Mouse (Mus musculus) forebrain, embryonic 16.5 days (tissue): ENCODE measurements around the gene Gm10392. TPM values are rescaled to one million over a fixed set of nuclear protein-coding genes. Genes with fewer than 3 reads are reported as not detected.

ENCODE experiments used
- ATAC-seq: fragments of 200-750 bp; cut with Nextera tagmentation; 2 replicates; pipeline ENCODE4 v1.8.0; 2017; ENCODE audit warnings: mild to moderate bottlenecking, moderate library complexity
- H3K27ac ChIP-seq: fragments of 300-500 bp; sonication (generic); 2 replicates; pipeline ENCODE4 v1.5.1; 2014; ENCODE audit warnings: low read length, control low read depth
- H3K27me3 ChIP-seq: fragments of 300-500 bp; sonication (generic); replicated peaks from 2 replicates; pipeline ENCODE4 v1.6.1; 2014; ENCODE audit warnings: low read length; ENCODE audit not compliant: control insufficient read depth, insufficient read depth
- H3K36me3 ChIP-seq: fragments of 300-500 bp; sonication (generic); 2 replicates; pipeline ENCODE4 v1.6.1; 2014; ENCODE audit not compliant: control insufficient read depth, insufficient read depth
- H3K4me1 ChIP-seq: fragments of 300-500 bp; sonication (generic); replicated peaks from 2 replicates; pipeline ENCODE4 v1.6.1; 2014; ENCODE audit warnings: low read length; ENCODE audit not compliant: control insufficient read depth, insufficient read depth
- H3K4me2 ChIP-seq: fragments of 300-500 bp; sonication (generic); 2 replicates; pipeline ENCODE4 v1.6.1; 2014; ENCODE audit warnings: mild to moderate bottlenecking, low read length, control low read depth
- H3K4me3 ChIP-seq: fragments of 300-500 bp; sonication (generic); replicated peaks from 2 replicates; pipeline ENCODE4 v1.5.1; 2014; ENCODE audit warnings: mild to moderate bottlenecking, low read length, control low read depth
- H3K9ac ChIP-seq: fragments of 300-500 bp; sonication (generic); replicated peaks from 2 replicates; pipeline ENCODE4 v1.6.1; 2014; ENCODE audit warnings: low read depth, low read length, control low read depth
- H3K9me3 ChIP-seq: fragments of 300-500 bp; sonication (generic); 2 replicates; pipeline ENCODE4 v1.6.1; 2016; ENCODE audit warnings: low read length; ENCODE audit not compliant: control insufficient read depth
- WGBS: fragments of 180-500 bp; shearing (Covaris S2); extraction: QIAGEN DNeasy Blood & Tissue Kit; methylation state at CpG from one replicate; pipeline ENCODE4 v1.1.7; 2014; 5-methylcytosine and 5-hydroxymethylcytosine counted together
- polyA plus RNA-seq: library from polyadenylated mRNA; unstranded; fragments of >200 nt; fragmentation: Nextera tagmentation; extraction: Ambion mirVana; gene quantifications from 2 replicates; pipeline ENCODE4 v1.2.1, GENCODE M21; 2015

The Gm10392 gene
- polyA plus RNA-seq, 1 experiment from 2014 or later, result not detected

DNA sequence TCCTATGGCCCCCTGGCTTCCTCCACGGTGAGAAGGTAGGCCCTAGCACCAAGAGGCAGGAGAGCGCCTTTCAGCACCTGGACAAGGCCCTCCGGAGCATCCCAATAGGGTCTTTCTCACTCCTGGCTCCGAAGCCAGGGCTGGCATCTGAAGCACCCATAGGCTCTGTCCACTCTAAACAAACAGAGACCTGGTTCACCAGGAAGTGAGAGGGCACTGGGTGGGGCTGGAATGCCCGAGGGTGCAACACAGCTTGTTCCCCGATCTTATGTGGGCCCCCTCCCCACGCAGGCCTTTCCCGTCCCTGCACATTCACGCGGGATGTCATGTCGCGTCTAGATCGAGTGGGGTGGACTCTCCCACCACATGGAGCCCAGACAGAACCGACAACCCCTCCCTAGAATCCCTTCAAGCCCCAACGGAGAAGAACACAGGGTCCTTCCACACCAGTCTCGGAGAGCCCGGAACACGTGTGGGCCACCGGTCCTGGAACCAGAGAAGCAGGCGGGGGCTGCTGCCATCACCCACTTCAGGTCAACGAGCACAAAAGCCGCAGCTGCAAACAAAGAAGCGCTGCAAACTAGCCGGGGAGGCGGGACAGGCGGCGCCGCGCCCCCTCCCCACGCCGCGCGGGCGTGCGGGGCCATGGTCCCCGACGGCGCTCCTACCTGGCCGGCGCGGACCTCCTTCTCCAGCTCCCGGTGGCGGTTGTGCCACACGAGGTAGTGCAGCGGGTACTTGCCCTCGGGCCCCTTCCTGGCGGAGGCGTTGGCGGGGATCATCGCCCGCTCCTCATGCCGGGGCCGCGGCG, 30.0 kb downstream of the Gm10392 start:
- Histone ChIP-seq H3K27me3 (no peaks in the 10 kb centered on the region), H3K27ac (peak overlapping the region; percentile 92), H3K36me3 (no peaks in the 10 kb centered on the region), H3K9me3 (no peaks in the 10 kb centered on the region), H3K4me1 (peaks cover 70% of the 10 kb centered on the region), H3K9ac (peak overlapping the region; percentile 97), H3K4me2 (peak overlapping the region; percentile 94), H3K4me3 (peak overlapping the region; percentile 71)
- ATAC-seq, result no peak
- 2% methylated on average over 48 of the region's 55 CpGs for WGBS

DNA sequence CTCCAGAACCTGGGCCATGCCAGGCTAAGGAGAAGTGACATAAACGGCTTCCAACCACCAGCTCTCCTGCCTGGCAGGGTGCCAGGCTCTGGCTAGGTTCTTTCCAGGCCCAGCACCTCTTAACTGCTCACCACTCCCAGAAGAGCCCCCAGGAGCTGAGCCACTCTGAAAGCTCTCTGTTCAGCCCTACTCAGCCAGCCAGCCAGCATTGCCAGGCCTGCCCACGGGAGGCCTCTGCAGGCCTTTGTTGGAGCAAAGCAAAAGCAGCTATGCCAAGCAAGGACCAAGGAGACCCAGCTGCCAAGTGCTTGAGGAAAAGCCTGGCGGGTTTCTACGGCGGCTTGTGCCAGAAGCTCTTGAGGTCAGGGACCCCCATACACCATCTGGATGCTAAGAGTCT, 32.2 kb downstream of the Gm10392 start:
- H3K4me3 ChIP-seq, result peak overlapping the region; percentile 71
- peak overlapping the region; percentile 94 for H3K4me2 ChIP-seq
- H3K27me3 ChIP-seq, result no peaks in the 10 kb centered on the region
- peak overlapping the region; percentile 73 for H3K27ac ChIP-seq
- ATAC-seq, result peak; percentile 26; the same call in 1 of the 2 replicates
- no peaks in the 10 kb centered on the region for H3K9me3 ChIP-seq
- peaks cover 69% of the 10 kb centered on the region for H3K4me1 ChIP-seq
- H3K9ac ChIP-seq, result peak overlapping the region; percentile 35
- WGBS, result 19% methylated on average over 5 of the region's 5 CpGs
- H3K36me3 ChIP-seq, result no peaks in the 10 kb centered on the region

DNA sequence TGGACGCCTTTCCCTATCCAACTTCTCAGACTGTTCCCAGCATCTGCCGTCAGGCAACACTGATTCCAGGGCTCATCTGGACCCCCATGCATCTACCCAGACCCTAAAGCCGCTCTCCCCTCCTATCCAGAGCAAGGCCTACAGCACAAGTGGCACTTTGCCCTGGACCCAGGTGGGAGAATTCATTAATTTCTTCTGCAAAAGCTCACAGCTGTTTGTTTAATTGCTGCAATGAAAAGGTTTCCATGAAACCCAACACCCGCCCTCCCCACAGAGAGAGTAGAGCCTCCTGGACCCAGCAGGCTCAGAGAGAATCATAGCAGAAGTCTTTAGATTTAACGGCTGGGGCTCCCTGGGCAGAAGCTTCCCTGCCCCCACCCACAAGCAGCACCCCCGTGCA, 33.8 kb downstream of the Gm10392 start:
- Histone ChIP-seq H3K4me2 (peak overlapping the region; percentile 4; the same call in 1 of the 2 replicates), H3K27ac (0 out of 2 replicates have a peak overlapping the region, but pooled peaks have one; percentile 8), H3K36me3 (no peaks in the 10 kb centered on the region), H3K4me3 (no peak overlapping the region), H3K4me1 (peaks cover 61% of the 10 kb centered on the region), H3K27me3 (no peaks in the 10 kb centered on the region), H3K9ac (no peak overlapping the region), H3K9me3 (no peaks in the 10 kb centered on the region)
- 26% methylated on average over 6 of the region's 6 CpGs for WGBS
- ATAC-seq, result no peak

DNA sequence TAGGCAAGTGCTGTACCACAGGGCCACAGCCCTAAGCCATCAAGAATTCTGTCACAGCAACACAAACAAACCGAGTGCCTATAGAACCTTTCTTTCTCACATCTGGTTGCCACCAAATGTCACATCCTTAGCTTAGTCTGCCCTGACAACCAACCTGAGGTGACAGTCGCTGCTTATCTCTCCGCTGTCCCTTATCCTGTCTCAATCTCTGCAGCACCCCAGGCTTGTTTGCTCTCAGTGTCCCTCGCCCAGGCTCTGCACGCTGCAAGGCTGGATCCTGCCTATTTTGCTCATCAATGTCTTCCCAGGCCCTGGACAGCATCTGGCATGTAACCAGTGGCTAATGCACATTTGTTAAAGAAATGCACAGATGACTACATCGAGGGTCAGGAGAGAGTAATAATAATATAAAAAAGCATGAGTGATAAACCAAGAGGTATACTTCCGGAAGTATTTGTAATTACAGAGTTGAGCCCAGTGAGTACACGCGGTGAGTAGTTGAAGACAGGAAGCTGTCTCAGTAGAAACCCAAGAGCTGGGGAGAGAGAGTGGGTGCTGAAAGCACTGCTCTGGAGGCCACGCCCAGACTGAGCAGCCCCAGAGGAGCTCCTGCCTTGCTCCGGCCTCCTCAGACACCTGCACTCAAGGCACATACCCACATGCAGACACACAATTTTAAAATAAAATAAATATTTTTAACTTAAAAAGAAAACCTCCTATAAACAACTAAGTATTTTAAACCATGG, 35.3 kb downstream of the Gm10392 start:
- Histone ChIP-seq H3K9ac (no peak overlapping the region), H3K4me2 (no peak overlapping the region), H3K4me1 (peaks cover 58% of the 10 kb centered on the region), H3K27ac (no peak overlapping the region), H3K4me3 (no peak overlapping the region), H3K27me3 (no peaks in the 10 kb centered on the region), H3K36me3 (no peaks in the 10 kb centered on the region), H3K9me3 (no peaks in the 10 kb centered on the region)
- ATAC-seq, result no peak
- WGBS, result 84% methylated on average over 11 of the region's 11 CpGs

DNA sequence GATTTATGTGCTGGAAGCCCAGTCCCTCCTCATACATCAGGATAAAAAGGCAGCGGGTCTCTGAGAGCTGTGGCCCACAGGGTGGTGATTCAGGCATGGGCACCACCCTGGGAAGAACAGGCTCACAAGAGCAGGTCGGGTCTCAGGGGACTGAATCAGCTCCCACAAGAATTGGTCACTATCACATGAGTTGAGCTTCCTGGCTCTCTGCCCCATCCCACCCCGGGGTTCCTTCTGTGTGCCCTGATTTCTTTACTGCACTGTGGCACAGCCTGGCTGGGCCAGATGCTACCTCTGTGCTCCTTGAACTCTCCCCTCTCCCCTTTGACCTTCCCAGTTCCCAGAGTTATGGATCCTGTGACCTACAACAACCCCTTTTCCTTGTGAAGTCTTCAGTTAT, 36.0 kb downstream of the Gm10392 start:
- H3K9me3 ChIP-seq, result no peaks in the 10 kb centered on the region
- H3K27me3 ChIP-seq, result no peaks in the 10 kb centered on the region
- 85% methylated on average over 3 of the region's 3 CpGs for WGBS
- no peak overlapping the region for H3K4me3 ChIP-seq
- no peak overlapping the region for H3K4me2 ChIP-seq
- no peaks in the 10 kb centered on the region for H3K36me3 ChIP-seq
- H3K9ac ChIP-seq, result no peak overlapping the region
- H3K27ac ChIP-seq, result no peak overlapping the region
- peaks cover 53% of the 10 kb centered on the region for H3K4me1 ChIP-seq
- ATAC-seq, result no peak

DNA sequence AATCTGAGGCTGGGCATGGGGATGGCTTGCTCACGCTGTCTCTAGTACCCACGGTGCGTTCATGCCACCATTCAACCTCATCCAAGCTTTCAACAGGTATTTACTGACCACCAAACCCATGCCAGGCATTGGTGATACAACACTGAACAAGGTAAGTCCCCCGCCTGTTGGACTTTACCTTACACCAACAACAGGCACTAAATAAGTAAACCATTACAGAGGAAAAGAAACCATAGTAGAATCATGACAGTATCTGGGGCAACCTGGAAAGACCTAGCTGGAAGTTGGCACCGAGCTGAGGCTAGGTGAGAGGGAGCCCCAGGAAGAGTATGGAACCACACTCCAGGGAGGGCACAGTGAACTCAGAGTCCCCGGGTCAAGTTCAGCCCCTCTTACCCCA, 42.1 kb downstream of the Gm10392 start:
- H3K27ac ChIP-seq, result no peak overlapping the region
- WGBS, result 94% methylated on average over 6 of the region's 6 CpGs
- ATAC-seq, result no peak
- H3K9me3 ChIP-seq, result no peaks in the 10 kb centered on the region
- H3K27me3 ChIP-seq, result no peaks in the 10 kb centered on the region
- peaks cover 5% of the 10 kb centered on the region; the same call in 1 of the 2 replicates for H3K4me1 ChIP-seq
- no peak overlapping the region for H3K4me3 ChIP-seq
- H3K9ac ChIP-seq, result no peak overlapping the region
- no peak overlapping the region for H3K4me2 ChIP-seq
- peaks cover 19% of the 10 kb centered on the region for H3K36me3 ChIP-seq

DNA sequence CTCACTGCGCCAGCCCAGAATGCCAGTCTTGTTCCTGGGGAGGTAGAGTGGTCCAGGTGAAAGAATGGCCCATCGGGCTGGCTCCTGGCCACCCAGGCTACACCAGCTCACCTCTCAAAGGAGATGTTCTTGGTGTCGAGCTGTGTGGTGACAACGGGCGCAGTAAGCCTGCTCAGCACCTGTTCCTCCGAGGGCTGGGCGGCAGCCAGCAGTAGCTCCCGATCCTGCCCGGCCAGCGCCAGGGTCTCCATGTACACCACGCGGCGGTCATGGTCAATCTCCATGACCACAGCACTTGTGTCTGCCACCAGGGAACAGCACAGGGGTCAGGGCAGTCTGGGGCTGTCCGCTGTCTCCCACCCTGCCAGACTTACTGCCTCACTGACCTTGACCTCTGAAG, 42.8 kb downstream of the Gm10392 start:
- Histone ChIP-seq H3K4me1 (peaks cover under 1% of the 10 kb centered on the region; the same call in 1 of the 2 replicates), H3K9me3 (no peaks in the 10 kb centered on the region), H3K27ac (no peak overlapping the region), H3K4me2 (no peak overlapping the region), H3K36me3 (peaks cover 24% of the 10 kb centered on the region), H3K9ac (no peak overlapping the region), H3K27me3 (no peaks in the 10 kb centered on the region), H3K4me3 (no peak overlapping the region)
- no peak for ATAC-seq
- 94% methylated on average over 14 of the region's 14 CpGs for WGBS

DNA sequence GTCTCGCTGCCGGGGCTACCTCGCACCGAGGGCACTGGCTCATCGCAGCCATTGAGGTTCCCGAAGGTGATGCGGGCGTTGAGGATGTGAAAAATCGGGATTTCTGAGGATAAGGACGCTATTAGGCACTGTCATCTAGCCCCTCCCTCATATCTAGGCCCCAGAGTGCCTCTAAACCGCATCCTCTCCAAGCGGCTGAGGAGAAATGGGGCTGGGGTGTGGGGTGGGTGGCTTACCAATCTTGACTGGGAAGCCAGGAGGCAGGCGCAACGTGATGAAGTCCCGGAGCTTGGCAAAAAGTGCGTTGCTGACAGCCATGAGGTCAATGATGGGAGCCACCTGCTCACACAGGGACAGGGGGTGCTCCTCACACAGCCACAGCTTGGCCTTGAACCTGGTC, 46.2 kb downstream of the Gm10392 start:
- peaks cover 30% of the 10 kb centered on the region for H3K36me3 ChIP-seq

DNA sequence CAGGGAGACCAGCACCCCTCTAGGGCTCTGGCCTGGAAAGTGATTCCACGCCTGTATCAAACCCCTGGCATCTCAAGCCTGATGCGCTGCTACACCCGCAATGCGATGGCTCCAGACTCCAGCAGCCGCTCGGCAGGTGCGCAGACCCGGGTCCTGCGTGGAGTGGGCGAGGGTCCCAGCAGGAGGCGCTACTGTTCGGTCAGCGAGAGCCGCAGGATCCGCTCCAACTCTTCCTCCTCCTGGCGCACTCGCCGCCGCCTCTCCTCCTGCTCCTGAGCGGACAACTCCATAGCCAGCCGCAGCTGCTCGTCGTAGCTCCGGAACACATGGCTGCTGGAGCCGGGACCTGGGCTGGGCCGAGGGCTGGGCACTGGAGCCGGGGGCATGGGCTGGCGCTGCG, 47.6 kb downstream of the Gm10392 start:
- peaks cover 13% of the 10 kb centered on the region for H3K27me3 ChIP-seq
- H3K9me3 ChIP-seq, result no peaks in the 10 kb centered on the region
- H3K9ac ChIP-seq, result no peak overlapping the region
- H3K36me3 ChIP-seq, result peaks cover 28% of the 10 kb centered on the region
- peaks cover 8% of the 10 kb centered on the region for H3K4me1 ChIP-seq
- ATAC-seq, result no peak
- 72% methylated on average over 29 of the region's 29 CpGs for WGBS
- no peak overlapping the region for H3K27ac ChIP-seq
- H3K4me3 ChIP-seq, result no peak overlapping the region
- no peak overlapping the region for H3K4me2 ChIP-seq

More for the DNA sequence above, 46.2 kb downstream of the Gm10392 start:
- Histone ChIP-seq H3K9me3 (no peaks in the 10 kb centered on the region), H3K9ac (no peak overlapping the region), H3K4me2 (no peak overlapping the region), H3K4me3 (no peak overlapping the region), H3K4me1 (peaks cover 2% of the 10 kb centered on the region; the same call in 1 of the 2 replicates), H3K27ac (no peak overlapping the region), H3K27me3 (peaks cover 1% of the 10 kb centered on the region)
- ATAC-seq, result no peak
- 93% methylated on average over 16 of the region's 16 CpGs for WGBS
